Mouse (Mus musculus) activated CD4-positive, CD25-positive, alpha-beta regulatory T cell, adult 4 months (primary cell): ENCODE measurements around the gene Styxl1. TPM values are rescaled to one million over a fixed set of nuclear protein-coding genes. Genes with fewer than 3 reads are reported as not detected.

Experiments used
- ATAC-seq: one replicate; pipeline ENCODE4 v1.8.0; 2017
- polyA plus RNA-seq, 2 experiments: library from polyadenylated mRNA; unstranded; fragments of 100-300 nt; shearing (Covaris generic); gene quantifications; one replicate each; pipeline ENCODE4 v1.2.1; 2017

Styxl1 gene
- under 1 TPM in 1 of 2 experiments, not detected in 1; 0.95 TPM for polyA plus RNA-seq

- ATAC-seq = no peak
Observed at GRCm38 (mm10) chr5:135777796-135778470, at the start of gene Styxl1. Styxl1 (minus strand) TSS chr5:135778385.

DNA sequence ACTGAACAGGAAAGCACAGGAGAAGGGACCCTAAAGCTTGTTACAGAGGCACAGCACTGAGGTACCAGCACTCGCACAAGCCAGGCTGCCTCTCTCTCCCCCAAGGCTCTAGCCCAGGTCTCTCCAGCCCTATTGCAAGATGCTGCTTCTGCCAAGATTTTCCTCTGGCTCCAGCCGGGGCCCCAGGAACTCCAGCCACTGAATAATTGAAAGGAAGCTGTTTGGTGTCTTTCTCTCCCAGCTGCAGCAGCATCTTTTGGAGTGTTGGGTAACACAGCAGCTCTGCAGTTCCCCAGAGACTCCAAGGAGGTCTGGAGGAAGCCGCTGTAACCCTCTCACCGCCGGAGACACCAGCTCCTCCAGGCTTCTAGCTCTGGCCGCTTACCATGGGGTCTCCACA, 48.0 kb upstream of the Styxl1 start:
- ATAC-seq = no peak

- ATAC-seq = no peak
Observed at GRCm38 (mm10) chr5:135824517-135824916, 46.3 kb upstream of the Styxl1 start.

DNA sequence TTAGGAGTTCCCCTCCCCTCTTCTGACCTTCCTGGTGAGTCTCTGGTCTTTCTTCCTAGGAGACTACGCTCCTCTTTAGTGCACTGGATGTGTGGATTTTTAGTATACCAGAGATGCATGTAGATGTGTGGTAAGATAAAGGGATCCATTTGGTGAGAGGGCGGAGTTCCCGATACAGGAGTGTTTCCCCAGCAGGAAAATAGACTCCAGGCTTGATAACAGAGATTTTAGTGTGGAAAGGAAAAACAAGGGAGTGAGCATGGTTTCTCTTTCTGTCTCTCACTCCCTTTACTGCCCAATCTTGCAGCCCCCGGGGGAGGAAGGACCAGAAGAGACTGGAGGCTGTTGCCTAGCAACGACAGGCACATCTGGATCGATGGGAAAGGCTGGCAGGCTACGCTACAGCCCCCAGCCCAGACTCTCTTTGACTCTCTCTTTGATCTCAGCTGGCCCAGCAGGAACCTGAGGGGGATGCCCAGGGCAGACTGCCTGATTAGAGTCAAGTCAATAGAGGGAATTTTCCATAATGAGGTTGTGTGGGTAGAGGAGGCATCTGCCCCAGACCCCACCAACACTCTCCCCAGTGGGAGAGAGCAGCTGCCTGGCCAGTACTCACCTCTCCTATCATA, 44.2 kb upstream of the Styxl1 start:
- no peak for ATAC-seq

GRCm38 (mm10) chr5:135818491-135818890, 40.3 kb upstream of the Styxl1 start:
- no peak for ATAC-seq

DNA sequence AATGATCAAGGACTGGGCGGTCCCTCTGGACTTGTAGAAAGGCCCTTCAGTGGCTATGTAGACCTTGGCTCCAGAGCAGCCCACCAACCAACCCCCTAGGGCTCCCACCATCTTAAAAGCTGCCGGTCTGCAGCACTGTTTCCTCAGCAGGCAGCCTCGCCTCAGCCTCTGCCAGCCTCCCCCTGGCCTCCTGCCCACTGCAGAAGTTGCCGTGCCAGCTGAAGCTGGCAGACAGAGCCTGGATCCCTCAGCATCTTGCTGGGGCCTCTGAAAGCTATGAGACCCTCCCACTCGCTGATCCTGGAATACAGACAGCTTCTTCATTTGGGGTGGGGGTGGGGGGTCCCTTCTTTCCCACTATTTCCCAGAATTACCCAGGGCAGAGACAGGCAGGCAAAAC, 34.8 kb upstream of the Styxl1 start:
- ATAC-seq = no peak

- no peak for ATAC-seq
Observed at GRCm38 (mm10) chr5:135807263-135807637, 29.1 kb upstream of the Styxl1 start.

GRCm38 (mm10) chr5:135806555-135807262, 28.5 kb upstream of the Styxl1 start, which contains the start of gene Srrm3:
Srrm3 (plus strand) TSS chr5:135806890.
- peak; percentile 94 for ATAC-seq

DNA sequence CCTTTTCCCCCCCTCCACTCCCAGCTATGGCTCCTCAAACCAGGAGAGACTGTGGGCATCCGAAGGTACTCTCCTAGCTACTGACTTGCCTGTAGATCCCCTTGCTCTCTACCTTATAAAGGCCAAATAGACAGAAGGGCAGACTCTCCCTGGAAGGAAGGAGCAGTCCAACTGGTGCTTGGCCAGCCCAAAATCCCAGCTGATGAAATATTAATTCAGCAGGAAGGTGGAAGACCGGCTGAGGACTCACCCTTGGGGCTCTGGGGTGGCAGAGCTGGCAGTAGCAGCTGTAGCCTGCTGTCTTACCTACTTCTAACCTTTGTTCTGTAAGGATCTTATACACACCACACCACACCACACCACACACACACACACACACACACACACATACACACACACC, 26.6 kb upstream of the Styxl1 start:
- ATAC-seq = no peak

DNA sequence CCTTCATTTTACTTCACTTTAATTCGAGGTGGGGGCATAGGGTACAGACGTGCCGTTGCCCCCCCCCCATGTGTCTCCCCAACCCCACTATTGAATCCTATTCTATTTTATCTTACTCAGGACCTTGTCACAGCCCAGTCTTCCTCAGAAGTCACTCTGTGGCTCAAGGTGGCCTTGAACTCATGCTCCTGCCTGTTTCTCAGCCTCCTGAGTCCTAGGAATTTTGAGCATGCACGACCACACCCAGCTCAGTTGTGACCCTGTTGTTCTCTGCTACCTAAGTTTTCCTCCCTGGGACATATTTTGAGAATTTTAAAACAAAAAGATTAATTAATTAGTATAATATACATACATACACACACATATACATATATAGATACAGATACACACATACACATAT, 25.5 kb upstream of the Styxl1 start:
- no peak for ATAC-seq

GRCm38 (mm10) chr5:135803135-135803534, 24.9 kb upstream of the Styxl1 start:
- no peak for ATAC-seq

- ATAC-seq = no peak
Observed at GRCm38 (mm10) chr5:135802641-135803040, 24.5 kb upstream of the Styxl1 start.

GRCm38 (mm10) chr5:135800927-135801326, 22.7 kb upstream of the Styxl1 start:
- ATAC-seq = no peak

GRCm38 (mm10) chr5:135799746-135800145, 21.6 kb upstream of the Styxl1 start:
- ATAC-seq = no peak

GRCm38 (mm10) chr5:135794859-135795181, 16.6 kb upstream of the Styxl1 start:
- ATAC-seq = no peak

DNA sequence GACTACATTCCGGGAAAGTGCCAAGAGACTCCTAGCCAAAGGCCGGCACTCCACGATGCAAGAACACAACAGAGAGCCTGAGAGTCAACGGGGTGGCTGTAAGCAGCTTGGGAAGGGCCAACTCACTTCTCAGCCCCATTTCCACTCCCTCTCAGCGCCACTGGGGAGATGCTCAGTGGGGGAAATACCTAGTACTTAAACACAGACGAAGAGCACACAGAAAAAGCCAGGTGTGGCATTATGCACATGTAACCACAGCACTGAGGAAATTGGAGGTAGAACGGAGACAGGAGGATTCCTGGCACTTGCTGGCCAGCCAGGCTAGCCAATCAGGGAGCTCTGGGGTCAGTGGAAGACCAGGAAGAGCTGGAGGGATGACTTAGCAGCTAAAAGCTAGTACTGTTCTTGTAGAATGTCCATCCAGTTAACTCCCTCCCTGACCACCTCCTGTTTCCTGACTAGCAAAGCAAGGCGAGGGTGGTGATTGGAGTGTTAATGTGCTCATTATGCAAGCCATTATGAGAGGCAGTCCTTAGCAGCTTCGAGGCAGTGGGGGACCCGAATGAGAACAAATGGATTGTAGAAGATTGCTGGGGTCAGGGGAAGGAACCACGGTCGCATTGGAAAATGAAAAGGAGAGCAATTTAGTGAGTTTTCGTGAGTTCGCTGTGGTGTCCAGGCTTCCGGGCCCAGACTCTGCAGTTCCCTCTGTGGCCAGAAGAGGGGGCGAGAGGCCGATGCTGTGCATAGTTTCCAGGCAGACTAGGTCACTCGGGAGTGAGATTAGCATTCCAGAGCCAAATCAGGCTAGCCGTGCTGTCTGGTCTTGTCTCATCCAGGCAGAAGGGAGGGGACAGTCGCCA, 16.0 kb upstream of the Styxl1 start:
- ATAC-seq = peak; percentile 72

- ATAC-seq = no peak
Observed at GRCm38 (mm10) chr5:135782901-135783300, 4.7 kb upstream of the Styxl1 start.

- no peak for ATAC-seq
Observed at GRCm38 (mm10) chr5:135780331-135780730, 2.1 kb upstream of the Styxl1 start.

DNA sequence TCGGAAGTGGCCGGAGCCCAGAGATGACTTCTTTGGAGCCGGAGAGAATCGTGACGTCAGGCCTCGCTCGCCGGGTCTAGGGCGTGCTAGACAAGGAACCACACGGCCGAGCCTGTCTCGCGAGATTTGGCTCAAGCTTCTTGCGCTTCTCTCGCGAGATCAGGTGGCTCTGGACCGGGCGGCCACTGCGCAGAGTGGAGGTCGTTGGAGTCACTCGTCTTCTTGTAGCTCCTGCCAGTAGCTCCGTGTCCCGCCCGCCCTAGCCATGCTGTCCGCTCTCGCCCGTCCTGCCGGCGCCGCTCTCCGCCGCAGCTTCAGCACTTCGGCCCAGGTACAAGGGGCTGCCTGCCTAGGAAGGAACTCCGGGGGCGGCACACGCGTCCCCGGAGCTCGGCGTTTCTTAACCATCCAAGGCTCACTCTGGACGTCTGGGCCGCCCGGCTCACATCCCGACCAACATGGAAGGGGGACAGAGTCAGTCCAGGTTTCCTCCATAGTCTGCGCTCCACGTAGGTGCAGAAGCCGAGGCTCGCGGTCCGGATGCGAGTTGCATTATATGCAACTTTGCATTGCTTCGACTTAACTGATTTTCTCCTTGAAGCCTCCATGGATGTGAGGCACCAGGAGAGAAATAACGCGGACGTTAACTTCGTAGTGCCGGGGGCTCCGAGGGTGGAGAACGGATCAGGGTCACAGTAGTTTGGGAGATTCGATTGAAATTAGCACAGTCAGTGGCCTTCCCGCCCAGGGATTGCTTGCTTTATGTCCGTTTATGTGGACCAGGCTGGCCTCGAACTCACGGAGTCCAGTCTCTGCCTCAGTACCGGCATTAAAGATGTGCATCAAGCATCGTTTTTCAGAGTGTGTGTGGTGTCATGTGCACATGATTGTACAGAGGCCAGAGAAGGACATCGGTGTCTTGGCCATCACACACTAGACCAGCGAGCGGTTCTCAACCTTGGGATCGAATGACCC, 573 bp upstream of the Styxl1 start, which contains the start of gene Mdh2:
Mdh2 (plus strand) TSS at position 10 of the 975 bp plus-strand sequence.
- peak; percentile 98 for ATAC-seq

DNA sequence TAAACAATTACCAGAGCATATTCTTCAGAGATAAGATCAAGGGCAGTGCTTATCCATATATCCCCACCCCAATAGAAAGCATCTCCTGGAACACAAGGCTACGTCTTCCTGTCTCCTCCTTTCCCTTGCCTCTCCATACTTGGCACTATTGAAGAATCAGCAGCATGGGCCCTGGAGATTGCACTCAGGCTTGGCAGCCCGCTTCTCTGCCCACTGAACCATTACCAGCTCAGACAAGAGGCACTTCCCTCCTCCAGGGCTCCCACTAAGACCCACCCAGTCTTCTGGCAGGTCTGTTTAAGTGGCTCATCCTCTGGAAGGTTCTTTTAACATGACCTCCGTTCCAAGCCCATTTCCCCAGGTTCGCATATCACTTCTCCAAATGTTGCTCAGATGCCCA, 1.6 kb downstream of the Styxl1 start:
- ATAC-seq = no peak

- no peak for ATAC-seq
Observed at GRCm38 (mm10) chr5:135772519-135772918, 5.7 kb downstream of the Styxl1 start.

GRCm38 (mm10) chr5:135764971-135765370, 13.2 kb downstream of the Styxl1 start:
- no peak for ATAC-seq
